Mouse (Mus musculus) adrenal gland, postnatal 4 days (tissue): ENCODE measurements around the gene Tjap1. TPM values are rescaled to one million over a fixed set of nuclear protein-coding genes. Genes with fewer than 3 reads are reported as not detected.
A peak's percentile ranks its signal among the peaks of the same experiment; 100 is the strongest.

Source experiments
- DNase-seq, 2 experiments: peaks; one replicate each; pipeline ENCODE4 v3.0.0; 2021 to 2022; ENCODE audit warnings: low spot score in 2 of 2, mixed read lengths in 2 of 2
- total RNA-seq, 2 experiments: library from RNA; stranded (reverse); gene quantifications; 2 replicates each; pipeline ENCODE4 v1.2.3; 2021

Tjap1 gene
- total RNA-seq, 2 experiments from 2014 or later: 68.8 to 75.3 TPM

- DNase-seq: no peak
These were observed 1.8 kb upstream of the Tjap1 start for GRCm38 (mm10) chr17:46284653-46285052.

- DNase-seq: no peak
These were observed 1.1 kb upstream of the Tjap1 start for GRCm38 (mm10) chr17:46283911-46284310.

GRCm38 (mm10) chr17:46283140-46283539 lies 314 bp upstream of the Tjap1 start:
- DNase-seq: no peak

- no peak for DNase-seq
These were observed 4.6 kb downstream of the Tjap1 start for GRCm38 (mm10) chr17:46278011-46278765.

- DNase-seq: no peak
These were observed 5.2 kb downstream of the Tjap1 start for GRCm38 (mm10) chr17:46277586-46277985.

- DNase-seq: no peak
These were observed 7.3 kb downstream of the Tjap1 start for GRCm38 (mm10) chr17:46275506-46275905.

GRCm38 (mm10) chr17:46275034-46275433 lies 7.8 kb downstream of the Tjap1 start:
- DNase-seq: no peak

GRCm38 (mm10) chr17:46274465-46274864 lies 8.4 kb downstream of the Tjap1 start:
- DNase-seq: no peak

GRCm38 (mm10) chr17:46273803-46274236 lies 9.0 kb downstream of the Tjap1 start:
- DNase-seq: no peak

GRCm38 (mm10) chr17:46272675-46273074 lies 10.2 kb downstream of the Tjap1 start:
- no peak for DNase-seq

- DNase-seq: no peak
These were observed 10.8 kb downstream of the Tjap1 start for GRCm38 (mm10) chr17:46272058-46272457.

GRCm38 (mm10) chr17:46269771-46270534 lies 12.9 kb downstream of the Tjap1 start:
- DNase-seq: no peak

GRCm38 (mm10) chr17:46268026-46268720 lies 14.7 kb downstream of the Tjap1 start:
- no peak for DNase-seq

- DNase-seq: no peak
These were observed 15.3 kb downstream of the Tjap1 start for GRCm38 (mm10) chr17:46267511-46267910.

- DNase-seq: no peak
These were observed 15.8 kb downstream of the Tjap1 start for GRCm38 (mm10) chr17:46266986-46267385.

- DNase-seq: peak; percentile 65 to 70
These were observed 16.8 kb downstream of the Tjap1 start for GRCm38 (mm10) chr17:46265918-46266618.

GRCm38 (mm10) chr17:46265502-46265901 lies 17.3 kb downstream of the Tjap1 start:
- DNase-seq: no peak

- DNase-seq: no peak
These were observed 20.6 kb downstream of the Tjap1 start for GRCm38 (mm10) chr17:46262201-46262694.

GRCm38 (mm10) chr17:46259675-46260074 lies 23.2 kb downstream of the Tjap1 start:
- DNase-seq: no peak

- DNase-seq: no peak
These were observed 24.4 kb downstream of the Tjap1 start for GRCm38 (mm10) chr17:46258279-46259053.
